Mouse (Mus musculus) forebrain, embryonic 12.5 days (tissue): ENCODE data around the gene Tmem82. TPM values are rescaled to one million over a fixed set of nuclear protein-coding genes. Genes with fewer than 3 reads are reported as not detected.

Source experiments
- ATAC-seq: fragments of 200-750 bp; cut with Nextera tagmentation; 2 replicates; pipeline ENCODE4 v1.8.0; 2017; ENCODE audit warnings: moderate TSS enrichment; ENCODE audit not compliant: low FRiP score
- H3K27ac ChIP-seq: fragments of 300-500 bp; sonication (generic); 2 replicates; pipeline ENCODE4 v1.5.1; 2016; ENCODE audit warnings: mild to moderate bottlenecking
- H3K27me3 ChIP-seq: fragments of 300-500 bp; sonication (generic); 2 replicates; pipeline ENCODE4 v1.6.1; 2016; ENCODE audit warnings: mild to moderate bottlenecking
- H3K36me3 ChIP-seq: fragments of 300-500 bp; sonication (generic); replicated peaks from 2 replicates; pipeline ENCODE4 v1.6.1; 2016; ENCODE audit warnings: mild to moderate bottlenecking
- H3K4me1 ChIP-seq: fragments of 300-500 bp; sonication (generic); 2 replicates; pipeline ENCODE4 v1.6.1; 2016
- H3K4me2 ChIP-seq: fragments of 300-500 bp; sonication (generic); 2 replicates; pipeline ENCODE4 v1.6.1; 2016; ENCODE audit warnings: mild to moderate bottlenecking, moderate library complexity
- H3K4me3 ChIP-seq: fragments of 300-500 bp; sonication (generic); replicated peaks from 2 replicates; pipeline ENCODE4 v1.5.1; 2016; ENCODE audit warnings: mild to moderate bottlenecking
- H3K9ac ChIP-seq: fragments of 300-500 bp; sonication (generic); 2 replicates; pipeline ENCODE4 v1.6.1; 2016; ENCODE audit warnings: mild to moderate bottlenecking
- H3K9me3 ChIP-seq: fragments of 300-500 bp; sonication (generic); 2 replicates; pipeline ENCODE4 v1.6.1; 2016
- WGBS: fragments of 180-500 bp; shearing (Covaris S2); methylation state at CpG from one replicate; pipeline ENCODE4 v1.1.7; 2016; 5-methylcytosine and 5-hydroxymethylcytosine counted together
- polyA plus RNA-seq: library from polyadenylated mRNA; unstranded; fragments of >200 nt; fragmentation: Nextera tagmentation; extraction: Ambion mirVana; gene quantifications from 2 replicates; pipeline ENCODE4 v1.2.1, GENCODE M21; 2016

Gene Tmem82
- polyA plus RNA-seq, 1 experiment from 2014 or later = 0.09 TPM

DNA sequence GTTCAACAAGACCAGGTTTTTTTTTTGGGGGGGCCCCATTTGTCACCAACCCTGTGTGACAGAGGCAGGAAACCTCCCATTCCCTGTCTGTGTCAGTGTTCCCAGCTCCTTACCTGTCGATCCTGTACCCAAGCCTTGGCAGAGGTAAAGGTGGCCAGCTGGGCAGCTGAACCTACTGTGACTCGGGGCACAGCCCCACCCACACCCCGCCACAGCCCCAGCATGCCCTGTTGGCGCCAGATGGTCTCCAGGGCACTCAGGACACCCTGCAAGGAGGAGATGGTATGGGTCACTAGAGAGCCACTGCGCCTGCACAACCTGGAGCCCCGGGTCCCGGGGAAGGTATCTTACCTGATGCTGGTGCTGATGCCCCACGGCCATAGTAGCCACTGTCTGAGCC is 3.7 kb upstream of the Tmem82 start:
- Histone ChIP-seq H3K36me3 (peaks cover 14% of the 10 kb centered on the region), H3K4me3 (no peak overlapping the region), H3K4me1 (peaks cover 14% of the 10 kb centered on the region), H3K9ac (0 out of 2 replicates have a peak overlapping the region, but pooled peaks have one; percentile 12), H3K9me3 (no peaks in the 10 kb centered on the region), H3K27ac (no peak overlapping the region), H3K4me2 (no peak overlapping the region), H3K27me3 (peaks cover 11% of the 10 kb centered on the region)
- WGBS = 84% methylated on average over 8 of the region's 8 CpGs
- ATAC-seq = no peak

DNA sequence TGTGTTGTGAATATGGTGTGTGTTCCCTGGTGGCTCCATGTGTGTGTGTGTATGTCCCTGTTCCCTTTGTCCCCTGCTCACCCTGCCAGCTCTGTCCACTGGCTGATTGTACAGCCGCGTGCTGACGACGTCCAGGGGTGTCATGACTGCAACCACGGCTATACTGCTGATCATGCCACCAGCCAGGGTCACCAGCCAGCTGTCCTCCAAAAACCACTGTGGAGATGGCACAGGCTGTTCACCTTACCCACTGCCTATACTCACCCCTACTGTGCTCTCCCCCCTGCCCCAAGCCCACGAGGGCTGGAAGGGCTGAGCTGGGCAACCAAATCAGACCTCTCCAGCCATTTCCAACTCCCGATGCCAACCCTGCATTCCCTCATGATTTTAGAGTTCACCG is 2.9 kb upstream of the Tmem82 start:
- H3K4me1 ChIP-seq = peaks cover 14% of the 10 kb centered on the region
- WGBS = 87% methylated on average over 8 of the region's 8 CpGs
- no peak overlapping the region for H3K9ac ChIP-seq
- H3K4me2 ChIP-seq = no peak overlapping the region
- peaks cover 6% of the 10 kb centered on the region for H3K36me3 ChIP-seq
- H3K4me3 ChIP-seq = no peak overlapping the region
- no peak for ATAC-seq
- no peaks in the 10 kb centered on the region for H3K9me3 ChIP-seq
- peaks cover 15% of the 10 kb centered on the region for H3K27me3 ChIP-seq
- no peak overlapping the region for H3K27ac ChIP-seq

DNA sequence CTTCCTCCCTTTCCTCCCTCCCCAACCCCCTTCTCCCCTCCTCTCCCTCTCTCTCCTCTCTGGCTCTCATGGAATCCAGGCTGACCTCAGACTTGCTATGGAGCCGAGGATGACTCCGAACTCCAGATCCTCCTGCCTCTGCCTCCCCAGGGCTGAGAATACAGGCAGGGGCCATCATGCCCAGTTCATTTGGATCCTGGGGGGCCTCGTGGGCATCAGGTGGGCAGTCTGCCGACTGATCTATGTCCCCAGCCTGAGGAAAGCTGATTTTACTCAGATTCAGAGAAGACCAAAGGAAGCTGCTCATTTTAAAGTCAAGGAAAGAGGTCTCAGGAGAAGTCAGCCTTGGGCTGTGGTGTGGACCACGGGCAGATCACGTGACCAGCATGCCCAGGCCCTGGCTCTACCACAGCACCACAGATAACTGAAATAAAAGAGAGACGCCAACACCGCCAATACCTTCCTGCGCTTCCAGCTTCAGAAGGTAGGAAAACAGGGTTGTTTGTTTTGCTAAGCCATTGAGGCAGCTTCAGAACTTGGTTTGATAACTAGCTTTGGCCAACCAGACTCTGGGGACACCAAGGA is 958 bp upstream of the Tmem82 start:
- H3K4me1 ChIP-seq = peaks cover 14% of the 10 kb centered on the region
- WGBS = 84% methylated on average over 9 of the region's 9 CpGs
- H3K4me2 ChIP-seq = no peak overlapping the region
- H3K27ac ChIP-seq = no peak overlapping the region
- peaks cover 18% of the 10 kb centered on the region for H3K27me3 ChIP-seq
- no peak overlapping the region for H3K4me3 ChIP-seq
- ATAC-seq = no peak
- H3K36me3 ChIP-seq = no peaks in the 10 kb centered on the region
- no peak overlapping the region for H3K9ac ChIP-seq
- no peaks in the 10 kb centered on the region for H3K9me3 ChIP-seq

DNA sequence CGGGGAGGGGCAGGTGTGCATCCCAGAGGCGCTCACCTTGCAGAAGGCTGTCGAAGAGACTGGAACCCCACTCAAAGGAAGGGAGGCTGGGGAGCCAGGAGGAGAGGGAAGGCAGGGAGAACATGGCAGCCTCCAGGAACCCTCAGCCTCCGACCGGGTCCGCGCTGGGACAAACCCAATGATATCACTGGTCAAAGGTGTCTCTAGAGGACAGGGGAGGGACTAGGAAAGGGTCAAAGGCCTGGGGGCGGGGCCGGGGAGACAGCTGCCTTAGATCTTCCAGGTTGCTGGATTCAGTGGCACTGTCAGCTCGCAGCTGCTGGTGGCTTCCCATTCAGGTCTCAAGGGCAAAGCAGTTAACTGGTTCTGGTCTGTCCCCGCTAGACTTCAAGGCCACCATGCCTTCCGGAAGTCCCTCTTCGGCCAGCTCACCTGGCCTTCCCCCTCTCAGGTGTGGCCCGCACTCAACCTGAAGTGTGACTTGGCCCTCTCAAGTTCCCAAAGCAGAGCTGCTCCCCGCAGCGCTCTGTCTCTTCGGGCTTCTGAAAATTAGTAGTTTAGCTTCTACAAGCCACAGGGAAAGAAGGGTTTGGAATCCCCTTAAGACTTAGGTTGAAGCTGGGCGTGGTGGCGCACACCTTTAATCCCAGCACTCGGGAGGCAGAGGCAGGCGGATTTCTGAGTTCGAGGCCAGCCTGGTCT is 419 bp downstream of the Tmem82 start:
- peaks cover 11% of the 10 kb centered on the region for H3K4me1 ChIP-seq
- peak; percentile 21 for ATAC-seq
- no peaks in the 10 kb centered on the region for H3K9me3 ChIP-seq
- H3K27me3 ChIP-seq = peaks cover 18% of the 10 kb centered on the region
- peak overlapping the region; percentile 29; the same call in 1 of the 2 replicates for H3K9ac ChIP-seq
- H3K27ac ChIP-seq = no peak overlapping the region
- peak overlapping the region; percentile 47 for H3K4me2 ChIP-seq
- peak overlapping the region; percentile 18 for H3K4me3 ChIP-seq
- whole genome bisulfite sequencing = 16% methylated on average over 22 of the region's 22 CpGs
- no peaks in the 10 kb centered on the region for H3K36me3 ChIP-seq

DNA sequence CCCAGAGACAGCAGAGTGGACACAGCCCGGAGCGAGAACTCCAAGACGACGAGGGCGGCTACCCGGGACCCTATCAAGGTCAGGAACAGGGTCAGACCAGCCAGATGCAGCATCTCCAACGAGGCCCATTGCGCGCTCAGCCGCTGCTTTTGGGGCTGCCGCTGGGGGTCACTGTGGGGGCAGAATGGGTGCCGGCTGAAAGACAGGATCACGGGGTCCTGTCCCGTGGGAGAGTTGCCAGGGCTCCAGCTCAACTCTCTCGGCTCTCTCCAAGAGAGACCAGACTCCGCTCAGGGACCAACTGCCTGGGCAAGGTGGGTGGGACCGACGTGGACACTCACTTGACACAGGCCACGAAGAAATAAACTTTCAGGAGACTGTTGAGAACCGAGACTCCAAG is 1.1 kb downstream of the Tmem82 start:
- peak; percentile 18; the same call in 1 of the 2 replicates for ATAC-seq
- no peak overlapping the region for H3K27ac ChIP-seq

DNA sequence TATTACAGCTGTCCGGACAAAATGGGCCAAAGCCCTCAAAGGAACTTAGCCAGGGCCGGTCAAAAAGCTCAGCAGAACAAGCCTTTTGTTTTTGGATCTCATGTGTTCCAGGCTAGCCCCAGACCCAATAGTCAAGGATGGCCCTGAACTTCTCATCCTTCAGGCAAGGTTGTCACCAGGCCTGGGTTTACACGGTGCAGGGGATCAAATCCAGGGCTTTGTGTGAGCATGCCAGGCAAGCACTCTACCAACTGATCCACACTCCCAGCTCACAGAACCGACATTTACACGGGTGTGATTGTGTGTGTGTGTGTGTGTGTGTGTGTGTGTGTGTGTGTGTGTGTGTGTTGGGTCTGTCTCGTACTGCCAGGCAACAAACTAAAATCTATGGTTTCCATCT is 1.6 kb downstream of the Tmem82 start:
- peaks cover 11% of the 10 kb centered on the region for H3K4me1 ChIP-seq
- peaks cover 18% of the 10 kb centered on the region for H3K27me3 ChIP-seq
- no peak overlapping the region for H3K9ac ChIP-seq
- 76% methylated on average over 6 of the region's 6 CpGs for WGBS
- H3K27ac ChIP-seq = no peak overlapping the region
- no peak overlapping the region for H3K4me3 ChIP-seq
- ATAC-seq = no peak
- no peaks in the 10 kb centered on the region for H3K9me3 ChIP-seq
- H3K4me2 ChIP-seq = no peak overlapping the region
- H3K36me3 ChIP-seq = no peaks in the 10 kb centered on the region

More for the DNA sequence above, 1.1 kb downstream of the Tmem82 start:
- H3K9ac ChIP-seq = peak overlapping the region; percentile 29; the same call in 1 of the 2 replicates
- 6% methylated on average over 20 of the region's 20 CpGs for WGBS
- peaks cover 11% of the 10 kb centered on the region for H3K4me1 ChIP-seq
- H3K4me2 ChIP-seq = peak overlapping the region; percentile 47
- H3K27me3 ChIP-seq = peaks cover 18% of the 10 kb centered on the region
- no peaks in the 10 kb centered on the region for H3K9me3 ChIP-seq
- peak overlapping the region; percentile 18 for H3K4me3 ChIP-seq
- H3K36me3 ChIP-seq = no peaks in the 10 kb centered on the region

DNA sequence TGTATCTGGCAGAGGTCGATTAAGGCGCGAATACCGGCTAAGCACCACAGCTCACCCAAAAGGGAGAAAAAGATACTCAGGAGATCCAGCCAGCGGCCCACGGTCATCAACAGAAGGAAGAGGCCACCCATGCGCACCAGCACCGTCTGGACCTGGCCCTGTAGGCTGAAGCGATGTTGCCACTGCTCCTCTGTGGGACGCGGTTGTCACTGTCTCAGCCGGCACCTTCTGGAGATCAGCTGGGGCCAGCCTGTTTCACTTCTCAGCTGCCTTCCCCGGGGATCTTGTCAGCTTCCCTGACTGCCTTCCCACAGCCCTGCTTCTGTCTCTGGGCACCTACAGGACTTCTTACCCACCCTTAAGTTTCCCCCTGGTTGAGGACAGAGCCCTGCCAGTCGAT is 3.5 kb downstream of the Tmem82 start:
- Histone ChIP-seq H3K4me1 (peaks cover 11% of the 10 kb centered on the region), H3K36me3 (no peaks in the 10 kb centered on the region), H3K9ac (no peak overlapping the region), H3K4me3 (no peak overlapping the region), H3K4me2 (no peak overlapping the region), H3K9me3 (no peaks in the 10 kb centered on the region), H3K27me3 (peaks cover 18% of the 10 kb centered on the region), H3K27ac (no peak overlapping the region)
- WGBS = 87% methylated on average over 14 of the region's 14 CpGs
- ATAC-seq = no peak

DNA sequence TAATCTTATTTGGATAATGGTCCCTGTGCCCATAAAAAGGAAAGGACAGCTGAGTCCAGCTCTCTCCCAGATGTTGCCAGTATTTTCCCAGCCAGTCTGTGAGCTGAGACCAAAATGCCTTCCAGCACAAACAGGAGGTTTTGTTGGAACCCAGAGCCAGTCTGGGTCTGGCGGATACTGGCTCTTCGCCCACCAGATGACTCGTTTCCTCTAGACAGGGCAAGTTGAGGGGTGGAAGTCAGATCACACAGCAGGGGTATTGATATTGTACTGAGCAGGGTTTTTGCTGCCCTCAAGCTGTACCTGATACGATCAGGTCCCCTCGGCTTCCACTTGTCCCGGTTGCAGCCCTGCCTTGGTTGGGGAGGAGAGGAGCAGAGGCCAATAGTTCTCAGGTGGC is 8.9 kb downstream of the Tmem82 start:
- no peaks in the 10 kb centered on the region for H3K9me3 ChIP-seq
- H3K4me1 ChIP-seq = no peaks in the 10 kb centered on the region
- WGBS = 90% methylated on average over 6 of the region's 6 CpGs
- H3K4me2 ChIP-seq = no peak overlapping the region
- H3K27ac ChIP-seq = no peak overlapping the region
- H3K4me3 ChIP-seq = no peak overlapping the region
- no peaks in the 10 kb centered on the region for H3K27me3 ChIP-seq
- ATAC-seq = no peak
- no peaks in the 10 kb centered on the region for H3K36me3 ChIP-seq
- no peak overlapping the region for H3K9ac ChIP-seq

DNA sequence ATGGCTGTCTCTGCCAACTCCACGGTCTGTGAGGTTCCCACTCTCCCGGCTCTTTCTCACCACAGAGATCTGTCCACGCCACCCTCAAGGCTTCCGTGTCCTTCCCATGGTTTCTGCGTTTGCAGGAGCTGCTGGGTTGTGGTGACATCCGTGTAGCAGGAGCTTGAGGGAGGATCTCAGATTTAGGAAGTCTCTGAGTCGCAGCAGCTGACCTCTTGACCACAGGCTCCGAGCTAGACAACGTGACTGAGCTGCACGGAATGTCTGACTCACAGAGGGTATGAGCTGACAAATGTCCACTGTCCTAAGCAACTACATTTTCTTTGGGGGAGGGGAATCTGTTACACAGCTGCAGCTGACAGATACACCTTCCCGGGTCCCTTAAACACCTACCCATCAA is 12.6 kb downstream of the Tmem82 start, which contains the start of gene Fblim1:
Gene Fblim1 (minus strand): TSS at position 236 of the 400 bp plus-strand sequence.
- Histone ChIP-seq H3K9me3 (no peaks in the 10 kb centered on the region), H3K4me2 (no peak within 1 kb of the TSS), H3K27ac (no peak within 1 kb of the TSS), H3K9ac (no peak within 1 kb of the TSS), H3K27me3 (peaks cover 14% of the 10 kb centered on the region), H3K4me3 (no peak within 1 kb of the TSS), H3K36me3 (no peaks in the 10 kb centered on the region), H3K4me1 (no peaks in the 10 kb centered on the region)
- no peak for ATAC-seq
- WGBS = 88% methylated on average over 11 of the region's 11 CpGs

DNA sequence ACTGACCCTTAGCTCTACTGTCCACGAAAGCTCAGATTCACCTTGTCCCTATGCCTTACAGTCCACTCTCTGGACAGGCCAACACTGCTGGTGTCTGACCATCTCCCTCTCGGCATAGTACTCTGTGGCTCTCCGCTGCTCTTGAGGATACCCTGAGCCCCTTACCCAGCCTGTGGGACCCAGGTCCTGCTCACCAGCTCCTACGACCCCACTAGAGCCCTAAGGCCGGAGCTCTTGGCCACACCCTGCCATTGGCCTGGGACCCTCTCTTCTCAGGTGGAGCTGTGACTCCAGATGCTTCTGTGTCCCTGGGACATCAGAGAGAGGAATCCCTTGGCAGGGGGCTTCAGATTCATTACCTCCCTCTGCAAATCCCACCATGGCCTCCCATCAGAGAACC is 13.0 kb downstream of the Tmem82 start:
- no peaks in the 10 kb centered on the region for H3K4me1 ChIP-seq
- no peak for ATAC-seq
- no peak overlapping the region for H3K4me3 ChIP-seq
- peaks cover 18% of the 10 kb centered on the region for H3K27me3 ChIP-seq
- H3K9ac ChIP-seq = no peak overlapping the region
- H3K4me2 ChIP-seq = no peak overlapping the region
- WGBS = 92% methylated on average over 5 of the region's 5 CpGs
- H3K9me3 ChIP-seq = no peaks in the 10 kb centered on the region
- no peaks in the 10 kb centered on the region for H3K36me3 ChIP-seq
- no peak overlapping the region for H3K27ac ChIP-seq

DNA sequence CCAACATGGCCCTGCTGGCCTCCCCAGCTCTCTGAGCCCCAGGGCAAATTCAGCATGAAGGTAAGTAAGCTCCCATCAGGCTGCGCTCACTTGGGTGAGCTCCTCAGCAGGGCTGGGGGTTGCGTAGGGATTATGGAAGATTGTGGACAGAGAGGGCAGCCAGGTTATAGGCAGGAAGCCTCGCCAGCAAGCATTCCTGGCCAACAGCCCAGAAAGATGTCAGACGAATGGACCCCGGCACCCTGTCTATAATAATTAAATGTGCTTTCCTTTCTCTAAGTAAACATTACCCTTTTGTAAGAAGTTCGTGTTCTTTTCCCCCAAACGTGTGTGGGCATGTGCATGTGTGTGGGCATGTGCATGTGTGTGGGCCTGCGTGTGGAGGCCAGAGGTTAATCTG is 13.9 kb downstream of the Tmem82 start:
- peaks cover 5% of the 10 kb centered on the region for H3K4me1 ChIP-seq
- 73% methylated on average over 8 of the region's 8 CpGs for WGBS
- no peak overlapping the region for H3K4me2 ChIP-seq
- H3K27me3 ChIP-seq = peaks cover 27% of the 10 kb centered on the region
- no peak overlapping the region for H3K9ac ChIP-seq
- H3K9me3 ChIP-seq = no peaks in the 10 kb centered on the region
- no peak overlapping the region for H3K27ac ChIP-seq
- no peak overlapping the region for H3K4me3 ChIP-seq
- ATAC-seq = no peak
- H3K36me3 ChIP-seq = no peaks in the 10 kb centered on the region

DNA sequence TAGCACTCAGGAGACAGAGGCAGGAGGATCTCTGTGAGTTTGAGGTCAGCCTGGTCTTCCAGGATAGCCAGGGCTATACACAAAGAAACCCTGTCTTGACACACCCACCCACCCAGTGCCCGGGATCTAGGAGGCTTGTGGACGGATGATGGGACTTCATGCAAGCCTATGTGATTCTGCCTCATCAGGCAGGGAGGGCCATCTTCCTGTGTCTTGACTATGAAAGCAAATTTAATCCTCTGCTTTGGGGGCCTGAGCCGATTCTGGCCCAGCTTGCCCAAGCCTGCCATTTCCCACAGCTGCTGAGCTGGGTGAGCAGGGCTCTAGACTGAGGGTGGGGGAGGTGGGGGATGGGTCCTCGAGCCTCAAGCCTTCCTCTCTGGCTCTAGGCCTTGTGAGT is 14.5 kb downstream of the Tmem82 start:
- 68% methylated on average over 4 of the region's 4 CpGs for WGBS
- Histone ChIP-seq H3K27me3 (peaks cover 33% of the 10 kb centered on the region), H3K27ac (no peak overlapping the region), H3K4me2 (no peak overlapping the region), H3K4me1 (peaks cover 11% of the 10 kb centered on the region), H3K4me3 (no peak overlapping the region), H3K9ac (no peak overlapping the region), H3K36me3 (no peaks in the 10 kb centered on the region), H3K9me3 (no peaks in the 10 kb centered on the region)
- ATAC-seq = no peak
